Mouse (Mus musculus): ENCODE results near the gene Carmil1. TPM values are rescaled to one million over a fixed set of nuclear protein-coding genes. Genes with fewer than 3 reads are reported as not detected.

Carmil1 gene
- polyA plus RNA-seq, 1 experiment from 2014 or later, result 2.8 TPM

- WGBS (ENCODE audit: missing documents), result 96% methylated on average over 4 of the region's 4 CpGs
- no peaks in the 10 kb centered on the region for H3K79me2 ChIP-seq (ENCODE audit: inconsistent target)
- no peak overlapping the region for H3K4me3 ChIP-seq (ENCODE audit: inconsistent target)
- no peaks in the 10 kb centered on the region for H3K36me3 ChIP-seq (ENCODE audit: inconsistent target)
- H3K27ac ChIP-seq, result no peak overlapping the region
Measured at GRCm38 (mm10) chr13:24102256-24102655, 178.3 kb downstream of the Carmil1 start.

- Histone ChIP-seq H3K36me3 (ENCODE audit: inconsistent target) (no peaks in the 10 kb centered on the region), H3K79me2 (ENCODE audit: inconsistent target) (no peaks in the 10 kb centered on the region), H3K27ac (no peak overlapping the region), H3K4me3 (ENCODE audit: inconsistent target) (no peak overlapping the region)
- 74% methylated on average over 11 of the region's 11 CpGs for WGBS (ENCODE audit: missing documents)
Measured at GRCm38 (mm10) chr13:24101157-24102130, 179.2 kb downstream of the Carmil1 start.

GRCm38 (mm10) chr13:24100516-24101094, 180.0 kb downstream of the Carmil1 start:
- Histone ChIP-seq H3K79me2 (ENCODE audit: inconsistent target) (no peaks in the 10 kb centered on the region), H3K36me3 (ENCODE audit: inconsistent target) (no peaks in the 10 kb centered on the region), H3K4me3 (ENCODE audit: inconsistent target) (no peak overlapping the region), H3K27ac (no peak overlapping the region)
- WGBS (ENCODE audit: missing documents), result 94% methylated on average over 11 of the region's 11 CpGs

- WGBS (ENCODE audit: missing documents), result 58% methylated on average over 6 of the region's 6 CpGs
Measured at GRCm38 (mm10) chr13:24096573-24096972, 184.0 kb downstream of the Carmil1 start.

GRCm38 (mm10) chr13:24094825-24095547, 185.6 kb downstream of the Carmil1 start:
- H3K79me2 ChIP-seq (ENCODE audit: inconsistent target), result no peaks in the 10 kb centered on the region
- no peak overlapping the region for H3K4me3 ChIP-seq (ENCODE audit: inconsistent target)
- peak overlapping the region; percentile 51 for H3K27ac ChIP-seq
- WGBS (ENCODE audit: missing documents), result 30% methylated on average over 6 of the region's 6 CpGs
- H3K36me3 ChIP-seq (ENCODE audit: inconsistent target), result no peaks in the 10 kb centered on the region

More at GRCm38 (mm10) chr13:24096573-24096972, 184.0 kb downstream of the Carmil1 start:
- no peaks in the 10 kb centered on the region for H3K79me2 ChIP-seq (ENCODE audit: inconsistent target)
- no peak overlapping the region for H3K4me3 ChIP-seq (ENCODE audit: inconsistent target)
- H3K36me3 ChIP-seq (ENCODE audit: inconsistent target), result no peaks in the 10 kb centered on the region
- H3K27ac ChIP-seq, result no peak overlapping the region

GRCm38 (mm10) chr13:24093108-24093507, 187.5 kb downstream of the Carmil1 start:
- Histone ChIP-seq H3K27ac (no peak overlapping the region), H3K4me3 (ENCODE audit: inconsistent target) (no peak overlapping the region), H3K36me3 (ENCODE audit: inconsistent target) (no peaks in the 10 kb centered on the region), H3K79me2 (ENCODE audit: inconsistent target) (no peaks in the 10 kb centered on the region)
- 97% methylated on average over 3 of the region's 3 CpGs for WGBS (ENCODE audit: missing documents)

- H3K27ac ChIP-seq, result no peak overlapping the region
- WGBS (ENCODE audit: missing documents), result 18% methylated on average over 4 of the region's 5 CpGs
- H3K4me3 ChIP-seq (ENCODE audit: inconsistent target), result no peak overlapping the region
- H3K36me3 ChIP-seq (ENCODE audit: inconsistent target), result no peaks in the 10 kb centered on the region
- no peaks in the 10 kb centered on the region for H3K79me2 ChIP-seq (ENCODE audit: inconsistent target)
Measured at GRCm38 (mm10) chr13:24092073-24092472, 188.5 kb downstream of the Carmil1 start.

GRCm38 (mm10) chr13:24082153-24082552, 198.4 kb downstream of the Carmil1 start:
- H3K4me3 ChIP-seq (ENCODE audit: inconsistent target), result no peak overlapping the region
- 90% methylated on average over 4 of the region's 4 CpGs for WGBS (ENCODE audit: missing documents)
- no peak overlapping the region for H3K27ac ChIP-seq
- no peaks in the 10 kb centered on the region for H3K36me3 ChIP-seq (ENCODE audit: inconsistent target)
- H3K79me2 ChIP-seq (ENCODE audit: inconsistent target), result no peaks in the 10 kb centered on the region

GRCm38 (mm10) chr13:24081698-24082097, 198.9 kb downstream of the Carmil1 start:
- H3K79me2 ChIP-seq (ENCODE audit: inconsistent target), result no peaks in the 10 kb centered on the region
- WGBS (ENCODE audit: missing documents), result 97% methylated on average over 7 of the region's 7 CpGs
- no peak overlapping the region for H3K4me3 ChIP-seq (ENCODE audit: inconsistent target)
- no peaks in the 10 kb centered on the region for H3K36me3 ChIP-seq (ENCODE audit: inconsistent target)
- no peak overlapping the region for H3K27ac ChIP-seq

GRCm38 (mm10) chr13:24072588-24072987, 208.0 kb downstream of the Carmil1 start:
- Histone ChIP-seq H3K4me3 (ENCODE audit: inconsistent target) (no peak overlapping the region), H3K79me2 (ENCODE audit: inconsistent target) (no peaks in the 10 kb centered on the region), H3K27ac (no peak overlapping the region), H3K36me3 (ENCODE audit: inconsistent target) (no peaks in the 10 kb centered on the region)
- 95% methylated on average over 10 of the region's 10 CpGs for WGBS (ENCODE audit: missing documents)

GRCm38 (mm10) chr13:24067553-24067952, 213.0 kb downstream of the Carmil1 start:
- no peak overlapping the region for H3K4me3 ChIP-seq (ENCODE audit: inconsistent target)
- 96% methylated on average over 8 of the region's 8 CpGs for WGBS (ENCODE audit: missing documents)
- no peak overlapping the region for H3K27ac ChIP-seq
- no peaks in the 10 kb centered on the region for H3K36me3 ChIP-seq (ENCODE audit: inconsistent target)
- no peaks in the 10 kb centered on the region for H3K79me2 ChIP-seq (ENCODE audit: inconsistent target)

- Histone ChIP-seq H3K4me3 (ENCODE audit: inconsistent target) (no peak overlapping the region), H3K36me3 (ENCODE audit: inconsistent target) (no peaks in the 10 kb centered on the region), H3K27ac (no peak overlapping the region), H3K79me2 (ENCODE audit: inconsistent target) (no peaks in the 10 kb centered on the region)
- WGBS (ENCODE audit: missing documents), result 19% methylated on average over 1 of the region's 1 CpGs
Measured at GRCm38 (mm10) chr13:24065536-24065935, 215.1 kb downstream of the Carmil1 start.

GRCm38 (mm10) chr13:24062770-24063169, 217.8 kb downstream of the Carmil1 start:
- Histone ChIP-seq H3K36me3 (ENCODE audit: inconsistent target) (no peaks in the 10 kb centered on the region), H3K79me2 (ENCODE audit: inconsistent target) (no peaks in the 10 kb centered on the region), H3K4me3 (ENCODE audit: inconsistent target) (no peak overlapping the region), H3K27ac (no peak overlapping the region)
- WGBS (ENCODE audit: missing documents), result 90% methylated on average over 4 of the region's 4 CpGs

- no peaks in the 10 kb centered on the region for H3K79me2 ChIP-seq (ENCODE audit: inconsistent target)
- no peak overlapping the region for H3K27ac ChIP-seq
- no peak overlapping the region for H3K4me3 ChIP-seq (ENCODE audit: inconsistent target)
- H3K36me3 ChIP-seq (ENCODE audit: inconsistent target), result no peaks in the 10 kb centered on the region
- WGBS (ENCODE audit: missing documents), result 88% methylated on average over 5 of the region's 5 CpGs
Measured at GRCm38 (mm10) chr13:24055072-24055869, 225.3 kb downstream of the Carmil1 start.
